Mouse (Mus musculus) CH12.LX (cell line): ENCODE results near the gene Hipk2. TPM values are rescaled to one million over a fixed set of nuclear protein-coding genes. Genes with fewer than 3 reads are reported as not detected.

ENCODE experiments used
- DNase-seq: peaks from one replicate; pipeline ENCODE4 v3.0.0-alpha.2; 2013; ENCODE audit errors: extremely low read depth
- H3K27ac ChIP-seq: 2 replicates; pipeline ENCODE4 v1.5.1; 2012; ENCODE audit warnings: low read depth, mild to moderate bottlenecking, control low read depth, moderate library complexity; ENCODE audit not compliant: insufficient read depth
- H3K27me3 ChIP-seq: replicated peaks from 2 replicates; pipeline ENCODE3; 2012; ENCODE audit warnings: inconsistent platforms
- H3K36me3 ChIP-seq, 2 experiments: replicated peaks in 1 of 2; 2 replicates each; pipeline versions ENCODE3 to v1.6.1; 2012; ENCODE audit warnings: inconsistent platforms in 1 of 2, low read length in 1 of 2, mild to moderate bottlenecking in 1 of 2, mixed read lengths in 1 of 2, moderate library complexity in 1 of 2; ENCODE audit not compliant: control insufficient read depth in 1 of 2, insufficient read depth in 1 of 2
- H3K4me1 ChIP-seq, 2 experiments: 2 replicates each; pipeline ENCODE4 v1.6.1; 2012; ENCODE audit warnings: inconsistent platforms in 1 of 2, moderate library complexity in 1 of 2; ENCODE audit not compliant: insufficient read depth in 2 of 2, control insufficient read depth in 1 of 2
- H3K4me2 ChIP-seq: 2 replicates; pipeline ENCODE4 v1.6.1; 2012; ENCODE audit warnings: low read depth, mild to moderate bottlenecking, control low read depth; ENCODE audit not compliant: poor library complexity, insufficient read depth, severe bottlenecking
- H3K4me3 ChIP-seq, 3 experiments: fragments of 150-350 bp in 1 of 3; sonication (generic) in 1 of 3; replicated peaks in 1 of 3; 2 replicates each; pipeline versions ENCODE3 to v1.5.1; 2011 to 2012; ENCODE audit warnings: low read depth in 2 of 3, low read length in 2 of 3, mild to moderate bottlenecking in 2 of 3, moderate library complexity in 2 of 3, control low read depth in 1 of 3, improper control_type of control experiment in 1 of 3, inconsistent platforms in 1 of 3, mixed read lengths in 1 of 3; ENCODE audit not compliant: poor library complexity in 1 of 3
- H3K79me2 ChIP-seq: replicated peaks from 2 replicates; pipeline ENCODE4 v1.6.1; 2012; ENCODE audit warnings: mild to moderate bottlenecking, moderate library complexity; ENCODE audit not compliant: control insufficient read depth, poor library complexity, insufficient read depth, severe bottlenecking; ENCODE audit errors: extremely low read depth
- H3K9ac ChIP-seq: 2 replicates; pipeline ENCODE4 v1.6.1; 2012; ENCODE audit warnings: low read depth, mild to moderate bottlenecking, control low read depth, moderate library complexity; ENCODE audit not compliant: insufficient read depth
- H3K9me3 ChIP-seq: replicated peaks from 2 replicates; pipeline ENCODE3; 2012; ENCODE audit warnings: low read length, inconsistent platforms, mixed read lengths
- BHLHE40 ChIP-seq: IDR thresholded peaks from 2 replicates; pipeline ENCODE4 v1.6.1; 2011; ENCODE audit warnings: mild to moderate bottlenecking, low read depth, low read length, improper control_type of control experiment
- CHD1 ChIP-seq: IDR thresholded peaks from 2 replicates; pipeline ENCODE4 v1.6.1; 2012; ENCODE audit warnings: low read depth, low read length, improper control_type of control experiment, inconsistent platforms
- GABPA ChIP-seq: IDR thresholded peaks from 2 replicates; pipeline ENCODE4 v1.6.1; 2012; ENCODE audit warnings: low read depth, low read length, improper control_type of control experiment, inconsistent platforms; ENCODE audit not compliant: insufficient replicate concordance
- IRF4 ChIP-seq: IDR thresholded peaks from 2 replicates; pipeline ENCODE4 v1.6.1; 2014; ENCODE audit warnings: low read depth, mild to moderate bottlenecking, inconsistent platforms, low read length, improper control_type of control experiment
- JUN ChIP-seq: IDR thresholded peaks from 2 replicates; pipeline ENCODE4 v1.6.1; 2011; ENCODE audit warnings: low read depth, mild to moderate bottlenecking, low read length, improper control_type of control experiment, moderate library complexity; ENCODE audit not compliant: insufficient read depth
- JUND ChIP-seq: conservative IDR thresholded peaks from 2 replicates; pipeline ENCODE4 v1.6.1; 2011; ENCODE audit warnings: low read depth, low read length, improper control_type of control experiment
- KAT2A ChIP-seq: IDR thresholded peaks from 2 replicates; pipeline ENCODE4 v1.6.1; 2012; ENCODE audit warnings: low read length, improper control_type of control experiment, inconsistent platforms; ENCODE audit not compliant: insufficient replicate concordance
- MAX ChIP-seq: IDR thresholded peaks from 2 replicates; pipeline ENCODE4 v1.6.1; 2011; ENCODE audit warnings: low read length, improper control_type of control experiment
- MAZ ChIP-seq: IDR thresholded peaks from 2 replicates; pipeline ENCODE4 v1.6.1; 2012; ENCODE audit warnings: low read depth, mild to moderate bottlenecking, inconsistent platforms, low read length, improper control_type of control experiment, moderate library complexity
- MEF2A ChIP-seq: IDR thresholded peaks from 2 replicates; pipeline ENCODE4 v1.6.1; 2014; ENCODE audit warnings: low read depth, mild to moderate bottlenecking, inconsistent platforms, low read length, improper control_type of control experiment, borderline replicate concordance
- MXI1 ChIP-seq: IDR thresholded peaks from 2 replicates; pipeline ENCODE4 v1.6.1; 2011; ENCODE audit warnings: mild to moderate bottlenecking, low read depth, low read length, improper control_type of control experiment
- MYC ChIP-seq: IDR thresholded peaks from 2 replicates; pipeline ENCODE4 v1.6.1; 2011; ENCODE audit warnings: low read depth, mild to moderate bottlenecking, improper control_type of control experiment, low read length
- NRF1 ChIP-seq: IDR thresholded peaks from 2 replicates; pipeline ENCODE4 v1.6.1; 2014; ENCODE audit warnings: low read depth, mild to moderate bottlenecking, inconsistent platforms, low read length, improper control_type of control experiment, moderate library complexity
- POLR2AphosphoS2 ChIP-seq: IDR thresholded peaks from 2 replicates; pipeline ENCODE4 v1.6.1; 2011; ENCODE audit warnings: low read depth, low read length, improper control_type of control experiment
- RCOR1 ChIP-seq: conservative IDR thresholded peaks from 2 replicates; pipeline ENCODE4 v1.6.1; 2012; ENCODE audit warnings: low read depth, mild to moderate bottlenecking, inconsistent platforms, low read length, improper control_type of control experiment
- SIN3A ChIP-seq: IDR thresholded peaks from 2 replicates; pipeline ENCODE4 v1.6.1; 2012; ENCODE audit warnings: low read length, improper control_type of control experiment, inconsistent platforms
- SMC3 ChIP-seq: IDR thresholded peaks from 2 replicates; pipeline ENCODE4 v1.6.1; 2011; ENCODE audit warnings: low read depth, low read length, improper control_type of control experiment
- TBP ChIP-seq: conservative IDR thresholded peaks from 2 replicates; pipeline ENCODE4 v1.6.1; 2011; ENCODE audit warnings: low read depth, low read length, improper control_type of control experiment
- UBTF ChIP-seq: IDR thresholded peaks from 2 replicates; pipeline ENCODE4 v1.6.1; 2012; ENCODE audit warnings: low read depth, mild to moderate bottlenecking, inconsistent platforms, low read length, improper control_type of control experiment, moderate library complexity
- USF2 ChIP-seq: conservative IDR thresholded peaks from 2 replicates; pipeline ENCODE4 v1.6.1; 2011; ENCODE audit warnings: low read depth, low read length, improper control_type of control experiment
- ZC3H11A ChIP-seq: IDR thresholded peaks from 2 replicates; pipeline ENCODE4 v1.6.1; 2012; ENCODE audit warnings: low read depth, mild to moderate bottlenecking, inconsistent platforms, low read length, improper control_type of control experiment
- ZKSCAN1 ChIP-seq: IDR thresholded peaks from 2 replicates; pipeline ENCODE4 v1.6.1; 2012; ENCODE audit warnings: low read depth, inconsistent platforms, low read length, improper control_type of control experiment, borderline replicate concordance
- ZNF384 ChIP-seq: IDR thresholded peaks from 2 replicates; pipeline ENCODE4 v1.6.1; 2012; ENCODE audit warnings: low read depth, low read length, improper control_type of control experiment, inconsistent platforms
- dilution Hi-C: fragments of 300-500 bp; cut with MboI; formaldehyde crosslinking; loops from 2 replicates; pipeline ENCODE4 v1.14.3; 2020; ENCODE audit warnings: low sequenced_read_pairs; ENCODE audit not compliant: extremely low pct_unique_long_range_greater_than_20kb, extremely low pct_ligation_motif_present
- in situ Hi-C: fragments of 300-500 bp; cut with MboI; formaldehyde crosslinking; loops from 3 replicates; pipeline ENCODE4 v1.14.3; 2019; ENCODE audit warnings: low sequenced_read_pairs, low pct_ligation_motif_present, low pct_unique_long_range_greater_than_20kb, mixed read lengths
- polyA plus RNA-seq: library from polyadenylated mRNA; unstranded; fragments of >175 nt; gene quantifications from 2 replicates; pipeline ENCODE4 v1.2.1, GENCODE M21; 2012; ENCODE audit warnings: low read depth; ENCODE audit not compliant: insufficient read length
- total RNA-seq, 2 experiments: library from RNA; depleted of rRNA; stranded (reverse); fragments of 300-350 nt in 1 of 2; fragments of >200 nt in 1 of 2; gene quantifications; 2 replicates each; pipeline ENCODE4 v1.2.3; 2012 to 2014

Hipk2 gene
- total and polyA plus RNA-seq, 3 experiments, result 1.6 to 5.3 (median 2.6) TPM

GRCm38 (mm10) chr6:38847958-38848910 is 27.7 kb downstream of the Hipk2 start:
- Histone ChIP-seq H3K27me3 (no peaks in the 10 kb centered on the region), H3K4me2 (no peak overlapping the region), H3K4me3 (no peak overlapping the region), H3K4me1 (peaks cover 0 to 6% of the 10 kb centered on the region in 2 experiments; a peak in 1 of 4 replicates), H3K36me3 (no peaks in the 10 kb centered on the region), H3K9ac (no peak overlapping the region), H3K27ac (no peak overlapping the region), H3K79me2 (no peaks in the 10 kb centered on the region), H3K9me3 (no peaks in the 10 kb centered on the region)
- TF ChIP-seq GABPA, result no peak
- TF ChIP-seq MAZ, result no peak
- no peak for TF ChIP-seq IRF4
- TF ChIP-seq ZNF384, result no peak
- TF ChIP-seq JUND, result no peak
- no peak for TF ChIP-seq KAT2A
- no peak for TF ChIP-seq NRF1
- TF ChIP-seq ZKSCAN1, result no peak
- TF ChIP-seq SIN3A, result no peak
- TF ChIP-seq RCOR1, result no peak
- no peak for TF ChIP-seq USF2
- no peak for TF ChIP-seq MYC
- TF ChIP-seq UBTF, result no peak
- no peak for TF ChIP-seq POLR2AphosphoS2
- no peak for TF ChIP-seq MEF2A
- TF ChIP-seq TBP, result no peak
- no peak for TF ChIP-seq ZC3H11A
- TF ChIP-seq JUN, result no peak
- no peak for TF ChIP-seq SMC3
- no peak for TF ChIP-seq CHD1
- dilution Hi-C loops (no loop called here), in situ Hi-C loops (no loop called here)
- DNase-seq, result no peak

GRCm38 (mm10) chr6:38847447-38847846 is 28.5 kb downstream of the Hipk2 start:
- Histone ChIP-seq H3K4me1 (peaks cover 0 to 6% of the 10 kb centered on the region in 2 experiments; a peak in 1 of 4 replicates), H3K9me3 (no peaks in the 10 kb centered on the region), H3K9ac (no peak overlapping the region), H3K4me2 (no peak overlapping the region), H3K79me2 (no peaks in the 10 kb centered on the region), H3K4me3 (no peak overlapping the region), H3K36me3 (no peaks in the 10 kb centered on the region), H3K27ac (no peak overlapping the region), H3K27me3 (no peaks in the 10 kb centered on the region)
- dilution Hi-C loops (no loop called here), in situ Hi-C loops (no loop called here)
- DNase-seq, result no peak
- TF ChIP-seq MXI1 (no peak), RCOR1 (no peak), BHLHE40 (no peak), MAX (no peak)
